Mouse (Mus musculus): Measurements from ENCODE around the gene Icos. TPM values are rescaled to one million over a fixed set of nuclear protein-coding genes. Genes with fewer than 3 reads are reported as not detected.

Gene Icos
- polyA plus RNA-seq (2014; fragmentation: Nextera tagmentation; extraction: Ambion mirVana), result 0.18 and 0.36 TPM in 2 replicates

- Histone ChIP-seq H3K4me2 (ENCODE audit: low read length) (no peak within 1 kb of the TSS), H3K4me3 (ENCODE audit: control insufficient read depth in 1 of 2, insufficient read depth in 1 of 2, low read depth in 1 of 2, low read length in 2 of 2) (no peak within 1 kb of the TSS), H3K9me3 (ENCODE audit: control insufficient read depth, low read length) (no peaks in the 10 kb centered on the region), H3K36me3 (ENCODE audit: control insufficient read depth, insufficient read depth, low read length) (no peaks in the 10 kb centered on the region), H3K27ac (replicated peaks in 1 of 2; ENCODE audit: control insufficient read depth in 1 of 2, insufficient read depth in 1 of 2, low read depth in 2 of 2, low read length in 2 of 2) (no peak within 1 kb of the TSS), H3K4me1 (ENCODE audit: control insufficient read depth in 2 of 2, insufficient read depth in 2 of 2, low read length in 2 of 2) (no peaks in the 10 kb centered on the region), H3K27me3 (ENCODE audit: control insufficient read depth, insufficient read depth, low read length) (no peaks in the 10 kb centered on the region), H3K9ac (ENCODE audit: low read length) (no peak within 1 kb of the TSS)
- WGBS, result 79% methylated on average over 6 of the region's 6 CpGs
- no peak for ATAC-seq (ENCODE audit: insufficient number of reproducible peaks, insufficient read depth, low FRiP score, low read depth)
Observed at GRCm38 (mm10) chr1:60977641-60978040, at the start of gene Icos. Gene Icos, plus strand, starts transcription at chr1:60977927.

- 92% methylated on average over 3 of the region's 3 CpGs for WGBS
- ATAC-seq (ENCODE audit: insufficient number of reproducible peaks, insufficient read depth, low FRiP score, low read depth), result no peak
- H3K27ac ChIP-seq (replicated peaks in 1 of 2; ENCODE audit: control insufficient read depth in 1 of 2, insufficient read depth in 1 of 2, low read depth in 2 of 2, low read length in 2 of 2), result no peak overlapping the region
- no peaks in the 10 kb centered on the region for H3K4me1 ChIP-seq (ENCODE audit: control insufficient read depth in 2 of 2, insufficient read depth in 2 of 2, low read length in 2 of 2)
- H3K9me3 ChIP-seq (ENCODE audit: control insufficient read depth, low read length), result no peaks in the 10 kb centered on the region
- H3K4me3 ChIP-seq (ENCODE audit: control insufficient read depth in 1 of 2, insufficient read depth in 1 of 2, low read depth in 1 of 2, low read length in 2 of 2), result no peak overlapping the region
- no peaks in the 10 kb centered on the region for H3K36me3 ChIP-seq (ENCODE audit: control insufficient read depth, insufficient read depth, low read length)
- no peak overlapping the region for H3K4me2 ChIP-seq (ENCODE audit: low read length)
- no peak overlapping the region for H3K9ac ChIP-seq (ENCODE audit: low read length)
- no peaks in the 10 kb centered on the region for H3K27me3 ChIP-seq (ENCODE audit: control insufficient read depth, insufficient read depth, low read length)
Observed at GRCm38 (mm10) chr1:60929036-60929435, 48.7 kb upstream of the Icos start.

- 0 out of 4 replicates have a peak, but pooled peaks cover 0 to 2% of the 10 kb centered on the region in 2 experiments for H3K4me1 ChIP-seq (ENCODE audit: control insufficient read depth in 2 of 2, insufficient read depth in 2 of 2, low read length in 2 of 2)
- no peak for ATAC-seq (ENCODE audit: insufficient number of reproducible peaks, insufficient read depth, low FRiP score, low read depth)
- H3K9ac ChIP-seq (ENCODE audit: low read length), result no peak overlapping the region
- H3K9me3 ChIP-seq (ENCODE audit: control insufficient read depth, low read length), result no peaks in the 10 kb centered on the region
- H3K36me3 ChIP-seq (ENCODE audit: control insufficient read depth, insufficient read depth, low read length), result no peaks in the 10 kb centered on the region
- WGBS, result 77% methylated on average over 7 of the region's 7 CpGs
- H3K27me3 ChIP-seq (ENCODE audit: control insufficient read depth, insufficient read depth, low read length), result no peaks in the 10 kb centered on the region
- no peak overlapping the region for H3K27ac ChIP-seq (replicated peaks in 1 of 2; ENCODE audit: control insufficient read depth in 1 of 2, insufficient read depth in 1 of 2, low read depth in 2 of 2, low read length in 2 of 2)
- H3K4me2 ChIP-seq (ENCODE audit: low read length), result no peak overlapping the region
- H3K4me3 ChIP-seq (ENCODE audit: control insufficient read depth in 1 of 2, insufficient read depth in 1 of 2, low read depth in 1 of 2, low read length in 2 of 2), result no peak overlapping the region
Observed at GRCm38 (mm10) chr1:60930397-60930796, 47.3 kb upstream of the Icos start.

GRCm38 (mm10) chr1:60935968-60936581 lies 41.7 kb upstream of the Icos start:
- no peak overlapping the region for H3K4me3 ChIP-seq (ENCODE audit: control insufficient read depth in 1 of 2, insufficient read depth in 1 of 2, low read depth in 1 of 2, low read length in 2 of 2)
- H3K27ac ChIP-seq (replicated peaks in 1 of 2; ENCODE audit: control insufficient read depth in 1 of 2, insufficient read depth in 1 of 2, low read depth in 2 of 2, low read length in 2 of 2), result peak overlapping the region; percentile 65 to 75
- H3K4me1 ChIP-seq (ENCODE audit: control insufficient read depth in 2 of 2, insufficient read depth in 2 of 2, low read length in 2 of 2), result peaks cover 0 to 7% of the 10 kb centered on the region in 2 experiments; a peak in 2 of 4 replicates
- ATAC-seq (ENCODE audit: insufficient number of reproducible peaks, insufficient read depth, low FRiP score, low read depth), result no peak
- no peaks in the 10 kb centered on the region for H3K9me3 ChIP-seq (ENCODE audit: control insufficient read depth, low read length)
- no peak overlapping the region; the same call in 1 of the 2 replicates for H3K9ac ChIP-seq (ENCODE audit: low read length)
- peak overlapping the region; percentile 16 for H3K4me2 ChIP-seq (ENCODE audit: low read length)
- no peaks in the 10 kb centered on the region for H3K36me3 ChIP-seq (ENCODE audit: control insufficient read depth, insufficient read depth, low read length)
- no peaks in the 10 kb centered on the region for H3K27me3 ChIP-seq (ENCODE audit: control insufficient read depth, insufficient read depth, low read length)
- 37% methylated on average over 8 of the region's 8 CpGs for WGBS

- H3K4me3 ChIP-seq (ENCODE audit: control insufficient read depth in 1 of 2, insufficient read depth in 1 of 2, low read depth in 1 of 2, low read length in 2 of 2), result no peak overlapping the region
- no peak overlapping the region; a peak in 1 of 4 replicates for H3K27ac ChIP-seq (replicated peaks in 1 of 2; ENCODE audit: control insufficient read depth in 1 of 2, insufficient read depth in 1 of 2, low read depth in 2 of 2, low read length in 2 of 2)
- H3K27me3 ChIP-seq (ENCODE audit: control insufficient read depth, insufficient read depth, low read length), result no peaks in the 10 kb centered on the region
- H3K4me1 ChIP-seq (ENCODE audit: control insufficient read depth in 2 of 2, insufficient read depth in 2 of 2, low read length in 2 of 2), result peaks cover 0 to 7% of the 10 kb centered on the region in 2 experiments; a peak in 2 of 4 replicates
- no peak overlapping the region for H3K9ac ChIP-seq (ENCODE audit: low read length)
- no peaks in the 10 kb centered on the region for H3K36me3 ChIP-seq (ENCODE audit: control insufficient read depth, insufficient read depth, low read length)
- WGBS, result 76% methylated on average over 6 of the region's 6 CpGs
- H3K4me2 ChIP-seq (ENCODE audit: low read length), result no peak overlapping the region
- no peak for ATAC-seq (ENCODE audit: insufficient number of reproducible peaks, insufficient read depth, low FRiP score, low read depth)
- H3K9me3 ChIP-seq (ENCODE audit: control insufficient read depth, low read length), result no peaks in the 10 kb centered on the region
Observed at GRCm38 (mm10) chr1:60936963-60937711, 40.6 kb upstream of the Icos start.

- H3K4me2 ChIP-seq (ENCODE audit: low read length), result no peak overlapping the region
- ATAC-seq (ENCODE audit: insufficient number of reproducible peaks, insufficient read depth, low FRiP score, low read depth), result no peak
- H3K27me3 ChIP-seq (ENCODE audit: control insufficient read depth, insufficient read depth, low read length), result no peaks in the 10 kb centered on the region
- H3K4me1 ChIP-seq (ENCODE audit: control insufficient read depth in 2 of 2, insufficient read depth in 2 of 2, low read length in 2 of 2), result peaks cover 0 to 7% of the 10 kb centered on the region in 2 experiments; a peak in 2 of 4 replicates
- no peak overlapping the region for H3K4me3 ChIP-seq (ENCODE audit: control insufficient read depth in 1 of 2, insufficient read depth in 1 of 2, low read depth in 1 of 2, low read length in 2 of 2)
- no peaks in the 10 kb centered on the region for H3K9me3 ChIP-seq (ENCODE audit: control insufficient read depth, low read length)
- 92% methylated on average over 2 of the region's 2 CpGs for WGBS
- H3K9ac ChIP-seq (ENCODE audit: low read length), result no peak overlapping the region
- H3K36me3 ChIP-seq (ENCODE audit: control insufficient read depth, insufficient read depth, low read length), result no peaks in the 10 kb centered on the region
- no peak overlapping the region for H3K27ac ChIP-seq (replicated peaks in 1 of 2; ENCODE audit: control insufficient read depth in 1 of 2, insufficient read depth in 1 of 2, low read depth in 2 of 2, low read length in 2 of 2)
Observed at GRCm38 (mm10) chr1:60938256-60938655, 39.5 kb upstream of the Icos start.

- 71% methylated on average over 5 of the region's 5 CpGs for WGBS
- H3K4me3 ChIP-seq (ENCODE audit: control insufficient read depth in 1 of 2, insufficient read depth in 1 of 2, low read depth in 1 of 2, low read length in 2 of 2), result no peak overlapping the region
- no peak overlapping the region for H3K4me2 ChIP-seq (ENCODE audit: low read length)
- ATAC-seq (ENCODE audit: insufficient number of reproducible peaks, insufficient read depth, low FRiP score, low read depth), result no peak
- H3K27ac ChIP-seq (replicated peaks in 1 of 2; ENCODE audit: control insufficient read depth in 1 of 2, insufficient read depth in 1 of 2, low read depth in 2 of 2, low read length in 2 of 2), result no peak overlapping the region
- no peak overlapping the region for H3K9ac ChIP-seq (ENCODE audit: low read length)
- no peaks in the 10 kb centered on the region for H3K36me3 ChIP-seq (ENCODE audit: control insufficient read depth, insufficient read depth, low read length)
- H3K4me1 ChIP-seq (ENCODE audit: control insufficient read depth in 2 of 2, insufficient read depth in 2 of 2, low read length in 2 of 2), result peaks cover 0 to 7% of the 10 kb centered on the region in 2 experiments; a peak in 2 of 4 replicates
- no peaks in the 10 kb centered on the region for H3K27me3 ChIP-seq (ENCODE audit: control insufficient read depth, insufficient read depth, low read length)
- H3K9me3 ChIP-seq (ENCODE audit: control insufficient read depth, low read length), result no peaks in the 10 kb centered on the region
Observed at GRCm38 (mm10) chr1:60938974-60939373, 38.8 kb upstream of the Icos start.
